Comparison of ENCODE assay signal across 8 mouse cellular contexts in the genomic region with DNA sequence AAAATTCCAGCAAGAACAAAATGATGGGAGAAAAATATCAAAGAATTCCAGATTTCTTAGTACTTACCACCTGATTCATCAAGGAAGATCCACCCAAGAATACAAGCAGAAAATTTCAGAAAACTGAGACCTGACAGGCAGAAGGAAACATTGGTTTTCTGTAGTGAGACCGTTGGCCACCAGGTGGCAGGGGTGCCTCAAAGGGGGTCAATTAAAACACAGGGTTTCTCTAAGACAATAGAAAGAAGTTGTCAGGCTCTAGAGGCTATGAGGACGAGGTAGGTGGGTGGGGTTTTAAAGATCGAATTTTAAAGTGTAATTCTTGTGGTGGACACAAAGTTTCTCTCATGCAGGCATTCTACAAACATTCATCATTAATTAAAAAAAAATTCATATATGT. TPM values are rescaled to one million over a fixed set of nuclear protein-coding genes. Genes with fewer than 3 reads are reported as not detected.
A peak's percentile ranks its signal among the peaks of the same experiment; 100 is the strongest.
DNase-seq lines count a peak whose midpoint lies in the region; ATAC-seq and TF ChIP-seq lines count a peak whose summit lies in the region.

No protein-coding gene starts in this region.

- H3K27ac ChIP-seq in embryonic facial prominence, embryonic 14.5 days (replicated peaks; ENCODE audit: low read depth, low read length) = no peak overlapping the region
- no peak overlapping the region for H3K27ac ChIP-seq in kidney, adult 2 months (ENCODE audit: insufficient read depth, low read depth, low read length)

- no peaks in the 10 kb centered on the region; the same call in 1 of the 2 replicates for H3K27me3 ChIP-seq in embryonic facial prominence, embryonic 14.5 days (replicated peaks; ENCODE audit: control insufficient read depth, insufficient read depth, low read length)
- no peaks in the 10 kb centered on the region for H3K27me3 ChIP-seq in kidney, adult 2 months (replicated peaks; ENCODE audit: control insufficient read depth, insufficient read depth, low read length)

- no peak overlapping the region for H3K9ac ChIP-seq in embryonic facial prominence, embryonic 14.5 days (ENCODE audit: low read depth, low read length)

- H3K4me3 ChIP-seq in embryonic facial prominence, embryonic 14.5 days (ENCODE audit: low read depth, low read length) = no peak overlapping the region
- H3K4me3 ChIP-seq in kidney, adult 2 months (ENCODE audit: insufficient read depth, low read depth, low read length) = no peak overlapping the region
- H3K4me3 ChIP-seq in lung, adult 2 months (replicated peaks; ENCODE audit: extremely low read depth, low read depth, low read length) = no peak overlapping the region

- ATAC-seq in CD4-positive, CD25-positive, alpha-beta regulatory T cell, adult 4 months = peak; percentile 93
- ATAC-seq in embryonic facial prominence, embryonic 14.5 days (ENCODE audit: low read depth) = peak; percentile 55; the same call in 1 of the 2 replicates

- H3K4me2 ChIP-seq in embryonic facial prominence, embryonic 14.5 days (ENCODE audit: low read depth, low read length) = no peak overlapping the region

- H3K9me3 ChIP-seq in embryonic facial prominence, embryonic 14.5 days (ENCODE audit: control insufficient read depth, low read length) = no peaks in the 10 kb centered on the region

- H3K4me1 ChIP-seq in embryonic facial prominence, embryonic 14.5 days (ENCODE audit: control insufficient read depth, insufficient read depth, low read length) = no peaks in the 10 kb centered on the region
- H3K4me1 ChIP-seq in kidney, adult 2 months (ENCODE audit: control insufficient read depth, insufficient read depth, low read length) = no peaks in the 10 kb centered on the region; the same call in 1 of the 2 replicates
- no peaks in the 10 kb centered on the region for H3K4me1 ChIP-seq in lung, adult 2 months (ENCODE audit: control insufficient read depth, insufficient read depth, low read length)

- peak; percentile 55 for DNase-seq in gastrocnemius, adult 18-20 months (ENCODE audit: low spot score)
- DNase-seq in gastrocnemius, adult 8-10 months (ENCODE audit: low spot score in 2 of 2) = no peak
- DNase-seq in brain, adult 2 months (ENCODE audit: low read depth, low spot score) = peak; percentile 68
- peak; percentile 40 for DNase-seq in embryonic facial prominence, embryonic 14.5 days (ENCODE audit: low spot score)
- peak; percentile 65 for DNase-seq in kidney, adult 2 months
- peak; percentile 50 for DNase-seq in lung, adult 2 months
- DNase-seq in retina, embryonic 14.5 days (ENCODE audit: low spot score) = peak; percentile 76

- WGBS in embryonic facial prominence, embryonic 14.5 days = 15% methylated on average over 3 of the region's 3 CpGs
- 4% methylated on average over 3 of the region's 3 CpGs for WGBS in kidney, adult 2 months
- WGBS in lung, adult 2 months = 4% methylated on average over 3 of the region's 3 CpGs

- H3K36me3 ChIP-seq in embryonic facial prominence, embryonic 14.5 days (ENCODE audit: control insufficient read depth, insufficient read depth, low read length) = no peaks in the 10 kb centered on the region
- no peaks in the 10 kb centered on the region for H3K36me3 ChIP-seq in kidney, adult 2 months (ENCODE audit: control insufficient read depth, insufficient read depth, low read length)

- no peak for TF ChIP-seq POLR2A in kidney, adult 2 months (IDR thresholded peaks at IDR 0.05; ENCODE audit: low read depth, low read length)
- no peak for TF ChIP-seq POLR2A in lung, adult 2 months (IDR thresholded peaks at IDR 0.05; ENCODE audit: borderline replicate concordance, extremely low read depth, low read depth, low read length)

- peak; percentile 77 for TF ChIP-seq CTCF in kidney, adult 2 months (conservative IDR thresholded peaks at IDR 0.05; ENCODE audit: insufficient read depth, insufficient read length, low read depth, low read length)
- TF ChIP-seq CTCF in lung, adult 2 months (IDR thresholded peaks at IDR 0.05; ENCODE audit: insufficient read depth, low read length) = peak; percentile 87

RNA-seq across cellular contexts. Expression of a gene that starts 41.7 kb away (rescaled TPM):
- 1 to 10 TPM; 4.8 to 5.4 TPM for total RNA-seq in gastrocnemius, adult 18-20 months (2021)
- 1 to 10 TPM; 2.4 to 4.4 (median 3.9) TPM for total RNA-seq in gastrocnemius, adult 8-10 months (2022)
- 1 to 10 TPM in 1 of 2 experiments, under 1 TPM in 1; 0.62 to 1.3 TPM for polyA plus RNA-seq in CD4-positive, CD25-positive, alpha-beta regulatory T cell, adult 4 months (2017; shearing (Covaris generic))
- polyA plus RNA-seq in embryonic facial prominence, embryonic 14.5 days (2014; fragmentation: Nextera tagmentation; extraction: Ambion mirVana) = 97.0 and 127 TPM in 2 replicates
- polyA plus RNA-seq in kidney, adult 2 months (2012; rRNA removed) = 1,128 and 1,147 TPM in 2 replicates
- 6.1 and 6.4 TPM in 2 replicates for polyA plus RNA-seq in lung, adult 2 months (2012; rRNA removed)

Comparison
In these comparisons a context has a peak if more than half of its experiments do, and no peak if none do; other contexts are left out.
1. DNase-seq: peak in gastrocnemius, adult 18-20 months (single experiment), brain, adult 2 months (single experiment), embryonic facial prominence, embryonic 14.5 days (single experiment), kidney, adult 2 months (single experiment), lung, adult 2 months (single experiment) and retina, embryonic 14.5 days (single experiment); none in gastrocnemius, adult 8-10 months (0 of 2).
2. RNA of a gene that starts 41.7 kb away (polyA plus RNA-seq): 1,128 to 1,147 TPM in kidney, adult 2 months and 97.0 to 127 TPM in embryonic facial prominence, embryonic 14.5 days; 6.1 to 6.4 TPM in lung, adult 2 months and 0.62 to 1.3 TPM in CD4-positive, CD25-positive, alpha-beta regulatory T cell, adult 4 months; every median in the first group is over 10 times any median in the second.